Comparison of ENCODE assay signal across 8 mouse cellular contexts in genomic region chr2:147012623-147013184, GRCm38 (mm10). TPM values are rescaled to one million over a fixed set of nuclear protein-coding genes. Genes with fewer than 3 reads are reported as not detected.
DNase-seq lines count a peak whose midpoint lies in the region; ATAC-seq lines count a peak whose summit lies in the region.

TSS of gene Xrn2 (plus strand) at chr2:147012996.

- DNase-seq in adrenal gland, adult 18-20 months (ENCODE audit: low spot score in 2 of 2), result peak; percentile 89 to 94
- DNase-seq in embryo, embryonic 11 days, result peak; percentile 96
- DNase-seq in gastrocnemius, postnatal 25 days, result peak; percentile 94
- peak; percentile 98 for DNase-seq in intestine, embryonic 14.5 days (ENCODE audit: low spot score)
- peak; percentile 96 for DNase-seq in left cerebral cortex, postnatal 14 days (ENCODE audit: low spot score in 2 of 2)
- DNase-seq in mesoderm, embryonic 11.5 days (ENCODE audit: low read depth, low spot score), result peak; percentile 96
- DNase-seq in right cerebral cortex, postnatal 36 days (ENCODE audit: low spot score in 2 of 2), result peak; percentile 95 to 96
- DNase-seq in yolk sac, embryonic 10.5 days (ENCODE audit: low spot score), result peak; percentile 95

- H3K36me3 ChIP-seq in intestine, embryonic 14.5 days (ENCODE audit: control insufficient read depth, insufficient read depth, low read length), result no peaks in the 10 kb centered on the region

- H3K4me1 ChIP-seq in intestine, embryonic 14.5 days (replicated peaks; ENCODE audit: control insufficient read depth, insufficient read depth, low read length), result peaks cover 8% of the 10 kb centered on the region; the same call in 1 of the 2 replicates

- peak; percentile 96 for ATAC-seq in intestine, embryonic 14.5 days (replicated peaks; ENCODE audit: low FRiP score, low TSS enrichment, low read depth)

- under 1% methylated on average over 37 of the region's 37 CpGs for WGBS in intestine, embryonic 14.5 days

- peak within 1 kb of the TSS; percentile 95 for H3K9ac ChIP-seq in intestine, embryonic 14.5 days (ENCODE audit: low read length)

- H3K27ac ChIP-seq in intestine, embryonic 14.5 days (ENCODE audit: low read depth), result peak within 1 kb of the TSS; percentile 99

- H3K9me3 ChIP-seq in intestine, embryonic 14.5 days (ENCODE audit: control insufficient read depth, low read length), result no peaks in the 10 kb centered on the region

- peak within 1 kb of the TSS; percentile 86 for H3K4me2 ChIP-seq in intestine, embryonic 14.5 days (ENCODE audit: low read length)

- no peaks in the 10 kb centered on the region for H3K27me3 ChIP-seq in intestine, embryonic 14.5 days (replicated peaks; ENCODE audit: control insufficient read depth, insufficient read depth, low read length)

- H3K4me3 ChIP-seq in intestine, embryonic 14.5 days (ENCODE audit: low read depth, low read length), result peak within 1 kb of the TSS; percentile 94

- intact Hi-C loops in left cerebral cortex, postnatal 14 days (cut with DNase I), result no loop called here

RNA-seq across cellular contexts. Expression of gene Xrn2, which starts in this region (rescaled TPM):
- total RNA-seq in adrenal gland, adult 18-20 months (2021), result 10 to 100 TPM; 37.7 to 45.6 TPM
- 10 to 100 TPM; 10.9 to 12.2 TPM for total RNA-seq in gastrocnemius, postnatal 25 days (2021)
- 96.2 and 108 TPM in 2 replicates for polyA plus RNA-seq in intestine, embryonic 14.5 days (2014; fragmentation: Nextera tagmentation; extraction: Ambion mirVana)
- 10 to 100 TPM; 44.7 to 45.5 TPM for total RNA-seq in left cerebral cortex, postnatal 14 days (2021)

Comparison
In these comparisons a context has a peak if more than half of its experiments do, and no peak if none do; other contexts are left out.
1. Peak in every context shown above with its lines: DNase-seq, ATAC-seq, H3K4me3 ChIP-seq and H3K27ac ChIP-seq.